Mouse (Mus musculus) frontal cortex, postnatal 25 days (tissue): ENCODE results near the gene Fgfr3.

ENCODE experiments used
- DNase-seq, 2 experiments: peaks; one replicate each; pipeline ENCODE4 v3.0.0; 2022; ENCODE audit warnings: low spot score in 2 of 2

Gene Fgfr3

DNA sequence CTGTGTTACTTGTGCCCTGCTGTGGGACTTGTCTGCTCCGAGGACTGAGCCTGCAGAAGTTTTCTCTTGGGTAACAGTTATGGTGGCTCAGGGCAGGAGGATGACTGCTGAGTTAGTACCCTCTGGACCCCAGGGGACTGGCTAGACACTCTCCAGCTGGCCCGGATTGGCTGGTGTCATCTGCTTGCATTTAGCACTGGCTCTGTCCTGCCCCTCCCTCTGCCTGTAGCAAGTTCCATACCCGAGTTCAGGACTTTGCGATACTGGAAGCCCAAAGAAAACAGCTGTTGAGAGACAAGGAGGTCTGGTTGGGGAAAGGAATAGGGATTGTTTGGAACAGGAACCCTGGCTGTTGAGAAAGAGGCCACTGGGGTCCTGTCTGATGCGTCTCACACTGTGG is 9.0 kb downstream of the Fgfr3 start:
- no peak for DNase-seq

DNA sequence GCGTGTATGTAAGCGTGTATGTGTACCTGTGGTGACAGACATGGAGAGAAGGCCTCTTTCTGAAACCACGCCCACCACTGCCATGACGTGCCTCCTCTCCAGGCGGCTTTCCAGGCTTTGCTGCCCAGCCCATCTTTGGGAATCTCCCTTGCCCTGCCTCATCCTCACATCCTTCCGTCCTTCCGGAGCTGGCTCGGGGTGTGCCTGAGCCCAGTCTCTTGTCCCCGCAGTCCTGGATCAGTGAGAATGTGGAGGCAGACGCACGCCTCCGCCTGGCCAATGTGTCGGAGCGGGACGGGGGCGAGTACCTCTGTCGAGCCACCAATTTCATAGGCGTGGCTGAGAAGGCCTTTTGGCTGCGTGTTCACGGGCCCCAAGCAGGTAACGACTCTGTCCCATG is 9.6 kb downstream of the Fgfr3 start:
- DNase-seq, result no peak

DNA sequence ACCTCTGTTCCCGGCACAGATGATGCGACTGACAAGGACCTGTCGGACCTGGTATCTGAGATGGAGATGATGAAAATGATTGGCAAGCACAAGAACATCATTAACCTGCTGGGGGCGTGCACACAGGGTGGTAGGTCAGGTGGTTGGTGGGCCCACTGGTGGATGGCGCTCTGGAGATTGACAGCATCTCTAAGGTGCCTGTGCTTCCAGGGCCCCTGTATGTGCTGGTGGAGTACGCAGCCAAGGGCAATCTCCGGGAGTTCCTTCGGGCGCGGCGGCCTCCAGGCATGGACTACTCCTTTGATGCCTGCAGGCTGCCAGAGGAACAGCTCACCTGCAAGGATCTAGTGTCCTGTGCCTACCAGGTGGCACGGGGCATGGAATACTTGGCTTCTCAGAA is 12.4 kb downstream of the Fgfr3 start:
- DNase-seq, result no peak

DNA sequence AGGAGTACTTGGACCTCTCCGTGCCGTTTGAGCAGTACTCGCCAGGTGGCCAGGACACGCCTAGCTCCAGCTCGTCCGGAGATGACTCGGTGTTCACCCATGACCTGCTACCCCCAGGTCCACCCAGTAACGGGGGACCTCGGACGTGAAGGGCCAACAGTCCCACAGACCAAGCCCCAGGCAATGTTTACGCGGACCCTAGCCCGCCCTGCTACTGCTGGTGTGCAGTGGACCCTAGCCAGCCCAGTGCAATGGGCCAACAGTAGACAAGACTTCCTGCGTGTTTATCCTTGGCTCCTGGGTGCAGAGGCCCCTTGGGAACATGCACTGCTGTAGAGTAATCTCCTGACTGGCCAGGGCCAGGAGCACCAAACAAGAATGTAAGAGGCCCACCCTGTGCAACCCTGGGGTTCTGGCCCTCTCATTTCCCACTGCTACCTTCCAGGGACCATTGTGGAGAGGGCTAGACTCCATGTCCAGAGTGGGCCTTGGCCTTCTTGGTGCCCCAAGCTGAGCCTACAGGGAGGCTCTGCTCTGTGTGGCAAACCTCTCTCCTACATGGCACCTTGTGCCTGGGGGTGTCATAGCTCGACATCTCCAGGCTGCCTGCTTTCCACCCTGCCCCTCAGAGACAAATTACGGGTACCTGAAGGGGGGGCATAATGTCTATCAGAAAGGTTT is 14.1 kb downstream of the Fgfr3 start:
- no peak for DNase-seq

DNA sequence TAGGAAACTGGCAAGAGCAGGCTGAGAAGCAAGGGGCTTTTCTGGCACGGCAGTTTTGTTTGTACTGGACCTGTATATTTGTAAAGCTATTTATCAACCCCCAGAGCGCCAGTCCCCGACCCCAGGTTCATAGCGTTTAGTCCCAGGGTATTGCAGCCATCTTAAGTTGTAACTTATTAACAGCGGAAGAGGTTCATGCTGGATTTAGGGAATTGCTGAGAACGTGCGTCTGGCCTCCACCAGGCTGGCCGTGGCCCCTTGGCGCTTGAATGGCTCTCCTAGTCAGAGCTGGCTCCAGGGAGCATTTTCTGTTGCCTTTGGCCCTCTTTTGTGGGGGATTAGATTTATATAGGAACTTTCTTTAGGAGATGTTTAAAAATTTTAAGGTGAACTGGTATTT is 14.8 kb downstream of the Fgfr3 start:
- no peak for DNase-seq

DNA sequence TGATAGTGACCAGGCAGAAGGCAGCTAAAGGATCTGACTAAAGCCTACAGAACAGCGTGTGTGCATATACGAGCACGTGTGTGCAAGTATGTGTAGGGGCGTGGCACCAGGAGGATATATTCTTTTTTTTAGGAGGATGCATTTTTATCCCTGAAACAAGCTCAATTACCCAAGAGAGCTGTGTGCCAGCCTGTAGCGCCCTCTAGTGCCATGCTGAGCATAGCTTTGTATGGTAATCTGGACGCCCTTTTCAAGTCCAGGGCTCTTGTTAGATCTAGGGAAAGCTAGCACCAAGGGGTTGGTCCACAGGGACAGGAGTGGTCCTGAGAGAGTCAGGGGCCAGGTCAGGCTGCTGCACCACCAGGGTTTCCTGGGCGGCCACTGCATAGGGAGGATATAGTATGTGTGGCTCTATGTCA is 16.4 kb downstream of the Fgfr3 start:
- DNase-seq, result peak; percentile 58 to 61

DNA sequence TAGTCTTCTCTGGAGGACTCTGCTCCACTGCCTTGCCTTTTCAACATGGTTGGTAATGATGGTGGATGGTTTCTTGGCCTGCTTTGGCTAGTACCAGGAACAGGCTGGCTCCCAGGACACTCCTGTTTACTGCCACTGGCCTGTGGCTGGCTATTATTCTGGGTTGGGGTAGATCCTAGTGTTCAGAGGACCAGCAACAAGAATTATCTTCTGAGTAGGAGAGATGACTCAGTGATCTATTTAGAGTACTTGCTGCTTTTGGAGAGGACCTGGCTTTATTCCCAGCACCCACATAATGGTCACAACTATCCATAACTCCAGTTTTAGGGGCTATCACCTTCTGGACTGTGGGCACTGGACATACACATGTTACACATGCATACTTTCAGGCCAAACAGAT is 16.9 kb downstream of the Fgfr3 start:
- DNase-seq, result no peak

DNA sequence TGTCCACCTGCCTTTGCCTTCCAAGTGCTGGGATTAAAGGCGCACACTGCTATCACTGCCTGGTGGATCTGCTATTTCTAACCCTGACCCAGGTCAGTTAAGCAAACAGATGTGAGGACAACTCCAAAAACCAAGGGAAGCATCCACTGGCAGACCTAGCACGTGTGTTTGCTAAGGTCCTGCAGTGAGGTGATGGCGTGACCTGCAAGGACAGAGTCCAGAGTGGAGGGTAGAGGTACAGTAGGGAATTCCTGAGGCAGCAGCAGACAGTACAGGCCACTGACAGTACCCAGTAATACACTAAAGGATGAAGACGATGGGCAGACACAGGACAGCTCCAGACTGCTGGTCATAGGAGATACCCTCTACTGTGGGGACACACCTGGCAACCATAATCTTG is 19.1 kb downstream of the Fgfr3 start:
- DNase-seq, result no peak

DNA sequence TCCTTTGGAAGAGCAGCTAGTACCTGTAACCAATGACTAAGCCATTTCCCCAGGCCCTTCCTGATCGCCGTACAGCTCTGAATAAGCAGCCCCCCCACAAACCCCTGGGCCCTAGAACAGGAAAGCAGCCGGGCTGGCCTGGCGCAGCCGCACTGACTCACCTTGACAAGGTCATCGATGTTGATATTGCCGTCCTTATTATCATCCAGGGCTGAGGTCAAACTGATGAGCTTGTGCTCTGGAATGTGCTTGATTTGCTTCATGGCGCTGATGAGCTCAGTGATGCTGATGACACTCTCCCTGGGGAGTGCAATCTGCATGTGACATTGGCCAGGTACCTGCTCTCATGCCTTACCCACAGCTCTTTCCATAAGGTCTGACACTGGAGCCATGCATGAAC is 22.0 kb downstream of the Fgfr3 start:
- DNase-seq, result no peak

DNA sequence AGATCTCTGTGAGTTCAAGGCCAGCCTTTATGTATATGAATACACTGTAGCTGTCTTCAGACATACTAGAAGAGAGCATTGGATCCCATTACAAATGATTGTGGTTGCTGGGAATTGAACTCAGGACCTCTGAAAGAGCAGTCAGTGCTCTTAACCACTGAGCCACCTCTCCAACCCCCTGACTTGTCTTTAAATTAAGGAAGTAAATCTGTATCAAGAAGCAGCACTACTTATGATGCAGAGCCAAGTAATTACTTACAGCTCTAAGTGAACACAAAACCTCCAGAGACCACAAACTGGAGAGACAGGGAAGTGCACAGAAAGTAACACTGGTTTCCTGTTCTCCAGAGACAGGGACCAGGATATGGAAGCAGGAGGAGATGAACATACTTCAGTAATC is 55.7 kb downstream of the Fgfr3 start:
- no peak for DNase-seq

DNA sequence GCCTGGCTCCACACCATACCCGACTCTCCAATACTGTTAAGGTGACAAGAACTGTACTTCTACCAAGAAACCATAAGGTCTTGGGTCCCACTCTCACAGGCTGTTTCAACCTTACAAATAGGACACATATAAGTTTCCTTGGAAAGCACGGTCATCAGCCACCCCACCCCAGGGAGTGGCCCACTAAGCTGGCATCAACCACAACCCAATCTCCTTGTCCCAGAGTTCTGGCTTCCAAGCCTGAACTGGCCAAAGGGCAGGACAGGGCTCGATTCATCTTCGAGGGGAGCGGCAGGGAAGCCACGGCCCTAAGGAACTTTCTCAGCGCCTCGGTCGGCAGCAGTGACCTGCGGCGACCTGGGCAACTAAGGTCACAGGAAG is 60.5 kb downstream of the Fgfr3 start:
- DNase-seq, result no peak

DNA sequence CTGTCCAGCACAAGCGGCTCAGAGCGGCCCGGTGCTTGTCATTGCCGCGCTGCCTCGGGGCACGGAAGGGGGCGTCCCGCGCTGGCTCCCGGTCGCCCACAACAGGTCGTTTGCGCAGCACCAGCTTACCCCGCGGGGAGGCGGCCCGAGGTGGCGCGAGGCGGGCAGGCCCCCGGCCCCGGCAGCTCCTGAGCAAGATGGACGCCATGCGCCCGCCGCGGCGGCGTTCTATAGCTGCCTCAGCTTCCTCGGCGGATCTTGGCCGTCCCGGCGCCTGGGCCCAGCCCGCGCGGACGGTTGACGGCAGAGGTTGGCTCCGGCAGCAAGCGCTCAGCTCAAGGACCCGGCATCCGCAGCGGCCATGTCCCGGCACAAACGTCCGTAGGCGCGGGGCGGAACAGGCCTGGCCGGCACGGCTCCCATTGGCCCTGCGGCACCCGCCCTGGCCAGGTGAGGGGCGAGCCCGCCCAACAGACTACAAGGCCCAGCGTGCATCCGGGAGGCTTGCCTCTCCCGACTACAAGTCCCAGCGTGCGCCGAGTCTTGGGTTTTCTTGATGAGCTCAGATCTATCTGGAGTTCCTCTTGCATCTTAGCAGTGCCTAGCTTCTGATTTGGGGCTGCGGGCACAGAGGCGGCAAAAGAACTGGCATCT is 61.0 kb downstream of the Fgfr3 start, which contains the start of gene Letm1:
TSS of gene Letm1 (minus strand) at position 473 of the 654 bp plus-strand sequence.
- DNase-seq, result peak; percentile 88 to 91

DNA sequence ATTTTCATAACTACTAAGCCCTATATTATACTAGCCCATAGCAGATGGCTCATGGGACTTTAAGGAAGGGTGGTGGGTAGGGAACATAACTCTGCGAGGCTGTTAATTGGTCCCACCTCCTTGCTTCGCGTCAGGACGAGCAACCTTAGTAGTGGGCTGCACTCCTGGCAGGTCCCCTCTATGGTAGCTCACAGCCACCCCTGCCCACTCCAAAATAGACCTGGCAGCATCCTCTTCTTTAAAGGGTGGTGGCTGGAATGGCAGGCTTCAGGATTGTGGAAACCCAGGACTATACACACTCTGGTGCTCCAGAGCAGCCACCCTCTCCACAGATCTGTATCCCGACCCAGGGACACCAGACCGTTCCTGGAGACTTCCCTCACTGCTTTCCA is 61.5 kb downstream of the Fgfr3 start:
- no peak for DNase-seq
